Mouse (Mus musculus) limb, embryonic 11.5 days (tissue): Measurements from ENCODE around the gene Hoxa13. TPM values are rescaled to one million over a fixed set of nuclear protein-coding genes. Genes with fewer than 3 reads are reported as not detected.
A peak's percentile ranks its signal among the peaks of the same experiment; 100 is the strongest.

ENCODE experiments used
- ATAC-seq: fragments of 200-750 bp; cut with Nextera tagmentation; 2 replicates; pipeline ENCODE4 v1.8.0; 2017; ENCODE audit warnings: low read depth; ENCODE audit not compliant: insufficient number of reproducible peaks, low FRiP score, low TSS enrichment
- DNase-seq: peaks from one replicate; pipeline ENCODE4 v3.0.0-alpha.2; 2015; ENCODE audit warnings: low spot score
- H3K27ac ChIP-seq: fragments of 300-500 bp; sonication (generic); replicated peaks from 2 replicates; pipeline ENCODE4 v1.5.1; 2014; ENCODE audit warnings: low read depth, mild to moderate bottlenecking, low read length
- H3K27me3 ChIP-seq: fragments of 300-500 bp; sonication (generic); 2 replicates; pipeline ENCODE4 v1.6.1; 2014; ENCODE audit warnings: mild to moderate bottlenecking, low read length, mixed read lengths; ENCODE audit not compliant: control insufficient read depth, insufficient read depth
- H3K36me3 ChIP-seq: fragments of 300-500 bp; sonication (generic); 2 replicates; pipeline ENCODE4 v1.6.1; 2014; ENCODE audit warnings: mild to moderate bottlenecking, low read length, moderate library complexity, mixed read lengths; ENCODE audit not compliant: control insufficient read depth, insufficient read depth
- H3K4me1 ChIP-seq: fragments of 300-500 bp; sonication (generic); 2 replicates; pipeline ENCODE4 v1.6.1; 2014; ENCODE audit warnings: low read length, mixed read lengths; ENCODE audit not compliant: control insufficient read depth, insufficient read depth
- H3K4me2 ChIP-seq: fragments of 300-500 bp; sonication (generic); 2 replicates; pipeline ENCODE4 v1.6.1; 2014; ENCODE audit warnings: low read depth, mild to moderate bottlenecking, moderate library complexity; ENCODE audit not compliant: severe bottlenecking
- H3K4me3 ChIP-seq: fragments of 300-500 bp; sonication (generic); 2 replicates; pipeline ENCODE4 v1.5.1; 2014; ENCODE audit warnings: low read depth, low read length
- H3K9ac ChIP-seq: fragments of 300-500 bp; sonication (generic); 2 replicates; pipeline ENCODE4 v1.6.1; 2014; ENCODE audit warnings: mild to moderate bottlenecking, low read length
- H3K9me3 ChIP-seq: fragments of 300-500 bp; sonication (generic); 2 replicates; pipeline ENCODE4 v1.6.1; 2016; ENCODE audit warnings: low read length; ENCODE audit not compliant: control insufficient read depth
- WGBS: fragments of 180-500 bp; shearing (Covaris S2); extraction: QIAGEN DNeasy Blood & Tissue Kit; methylation state at CpG from one replicate; pipeline ENCODE4 v1.1.7; 2014; 5-methylcytosine and 5-hydroxymethylcytosine counted together
- polyA plus RNA-seq: library from polyadenylated mRNA; unstranded; fragments of >200 nt; fragmentation: Nextera tagmentation; extraction: Ambion mirVana; gene quantifications from 2 replicates; pipeline ENCODE4 v1.2.1, GENCODE M21; 2014

The Hoxa13 gene
- polyA plus RNA-seq = 25.1 and 29.7 TPM in 2 replicates

DNA sequence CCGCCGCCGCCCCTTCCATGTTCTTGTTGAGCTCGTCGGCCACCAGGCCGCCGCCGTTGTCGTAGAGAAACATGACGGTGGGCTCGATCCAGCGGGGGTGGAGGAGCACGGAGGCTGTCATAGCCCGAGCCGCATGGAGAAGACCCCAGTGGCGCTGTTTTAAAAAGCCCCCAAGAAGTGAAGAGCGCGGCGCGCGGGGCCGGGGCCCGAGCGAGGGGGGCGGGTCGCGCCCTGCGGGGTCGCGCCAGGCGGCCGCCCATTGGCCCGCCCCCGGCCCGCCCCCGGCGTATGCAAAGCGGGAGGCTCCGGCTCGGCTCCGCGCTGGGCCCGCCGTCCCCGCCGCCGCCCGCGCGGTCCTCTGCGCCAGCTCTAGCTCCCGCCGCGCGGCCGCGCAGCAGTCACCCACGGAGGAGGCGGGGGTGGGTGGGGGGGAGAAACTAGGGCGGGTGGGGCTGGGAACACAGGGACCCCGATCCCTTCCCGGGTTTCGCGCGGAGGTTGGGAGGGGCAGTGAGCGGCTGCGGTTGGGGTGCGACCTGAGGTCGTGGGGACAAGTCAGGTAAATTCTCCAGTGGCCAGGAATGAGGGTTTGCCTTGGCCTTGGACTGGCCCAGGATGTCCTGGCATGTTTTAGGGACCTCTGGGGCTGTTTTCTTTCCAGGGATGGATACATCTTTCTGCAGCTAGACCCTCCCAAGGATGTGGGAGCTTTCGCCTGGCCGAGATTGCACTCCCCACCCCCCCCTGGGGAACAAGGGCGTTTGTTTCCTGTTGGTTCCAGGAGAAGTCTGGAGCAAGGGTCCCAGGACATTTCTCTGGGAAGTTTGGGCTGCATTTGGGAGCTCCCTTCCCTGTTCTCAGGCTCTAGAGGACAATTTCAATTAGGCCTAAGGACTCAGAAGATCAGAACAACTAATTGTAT, at the start of gene Hoxa13:
TSS of gene Hoxa13 (minus strand) at position 227 of the 922 bp plus-strand sequence.
- WGBS = under 1% methylated on average over 29 of the region's 72 CpGs
- ATAC-seq = peak; percentile 74
- peak; percentile 81 for DNase-seq
- peak within 1 kb of the TSS; percentile 62 for H3K4me2 ChIP-seq
- peak within 1 kb of the TSS; percentile 93 for H3K9ac ChIP-seq
- H3K4me3 ChIP-seq = peak within 1 kb of the TSS; percentile 69
- H3K4me1 ChIP-seq = 0 out of 2 replicates have a peak, but pooled peaks cover 9% of the 10 kb centered on the region
- no peaks in the 10 kb centered on the region for H3K36me3 ChIP-seq
- H3K9me3 ChIP-seq = no peaks in the 10 kb centered on the region
- peaks cover 45% of the 10 kb centered on the region for H3K27me3 ChIP-seq
- H3K27ac ChIP-seq = peak within 1 kb of the TSS; percentile 96

DNA sequence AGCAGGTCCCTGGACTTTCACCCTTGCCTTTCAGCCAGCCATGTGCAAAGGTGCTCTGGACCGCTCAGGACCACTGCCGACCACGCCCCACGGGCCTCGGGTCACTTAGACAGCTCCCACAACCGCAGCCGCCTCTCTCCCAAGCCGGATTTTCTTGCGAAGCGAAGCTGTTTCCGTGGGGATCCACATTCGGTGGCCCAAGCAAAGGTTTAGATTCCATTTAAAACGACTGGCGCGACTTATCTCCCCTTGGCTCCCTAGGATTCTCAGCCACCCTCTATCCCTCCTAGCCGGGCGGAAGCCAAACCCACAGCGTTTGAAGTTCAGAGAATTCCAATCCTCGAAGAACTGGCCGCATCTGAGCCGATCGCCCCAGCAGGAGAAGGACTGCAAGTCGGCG, 49.7 kb upstream of the Hoxa13 start:
- H3K9ac ChIP-seq = peak overlapping the region; percentile 49
- ATAC-seq (no peak), DNase-seq (peak; percentile 67)
- under 1% methylated on average over 24 of the region's 24 CpGs for WGBS
- peak overlapping the region; percentile 40 for H3K4me2 ChIP-seq
- H3K36me3 ChIP-seq = no peaks in the 10 kb centered on the region
- H3K4me3 ChIP-seq = peak overlapping the region; percentile 14; the same call in 1 of the 2 replicates
- peaks cover 27% of the 10 kb centered on the region for H3K4me1 ChIP-seq
- H3K27me3 ChIP-seq = peaks cover 84% of the 10 kb centered on the region
- no peaks in the 10 kb centered on the region for H3K9me3 ChIP-seq
- H3K27ac ChIP-seq = no peak overlapping the region

DNA sequence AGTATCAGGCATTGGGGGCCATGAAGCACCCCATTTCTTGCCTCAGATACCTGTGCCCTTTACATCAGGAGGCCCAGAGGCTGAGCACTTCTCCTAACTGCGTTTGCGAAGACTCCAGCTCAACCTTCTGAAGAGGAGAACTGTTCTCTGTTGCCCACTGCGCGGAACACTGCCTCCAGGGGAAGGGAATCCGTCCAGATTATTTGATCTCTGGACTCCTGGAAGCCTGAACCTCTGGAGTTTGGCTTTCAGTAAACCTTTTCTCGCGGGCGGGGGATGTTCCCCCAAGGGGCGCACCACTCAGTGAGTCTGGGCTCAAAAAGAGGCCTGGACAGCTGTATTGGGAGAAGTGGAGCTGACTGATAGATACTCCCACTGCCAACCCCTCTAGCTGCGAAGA, 49.1 kb upstream of the Hoxa13 start:
- H3K9ac ChIP-seq = peak overlapping the region; percentile 7; the same call in 1 of the 2 replicates
- H3K27ac ChIP-seq = no peak overlapping the region
- peak overlapping the region; percentile 14; the same call in 1 of the 2 replicates for H3K4me3 ChIP-seq
- H3K36me3 ChIP-seq = no peaks in the 10 kb centered on the region
- ATAC-seq = no peak
- H3K9me3 ChIP-seq = no peaks in the 10 kb centered on the region
- 38% methylated on average over 10 of the region's 10 CpGs for WGBS
- DNase-seq = peak; percentile 37
- peaks cover 78% of the 10 kb centered on the region for H3K27me3 ChIP-seq
- H3K4me2 ChIP-seq = peak overlapping the region; percentile 40; the same call in 1 of the 2 replicates
- H3K4me1 ChIP-seq = peaks cover 27% of the 10 kb centered on the region

DNA sequence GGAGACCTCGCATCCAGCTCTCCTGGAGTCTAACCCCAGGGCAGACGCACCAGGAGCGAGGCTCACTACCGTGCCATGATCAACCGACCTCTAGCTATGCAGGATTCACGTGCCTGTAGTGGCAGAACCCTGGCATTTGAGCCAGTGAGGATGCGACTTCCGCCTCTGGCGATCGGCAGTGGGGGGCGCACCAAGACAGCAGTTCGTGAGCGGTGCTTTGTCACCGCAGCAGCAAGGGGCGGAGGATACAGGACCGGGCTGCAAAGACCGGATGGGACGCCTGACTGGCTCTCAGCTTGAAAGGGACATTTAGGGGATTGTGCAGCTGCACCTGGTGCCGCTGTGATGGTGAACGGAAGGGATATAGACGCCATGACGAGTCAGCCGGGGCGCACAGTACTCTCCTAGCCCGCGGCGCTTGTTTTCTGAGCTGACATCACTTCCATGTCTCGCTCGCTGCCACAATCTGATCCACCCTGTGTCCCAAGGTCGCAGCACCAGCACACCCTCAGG, 45.3 kb upstream of the Hoxa13 start:
- peak; percentile 79 for DNase-seq
- Histone ChIP-seq H3K36me3 (no peaks in the 10 kb centered on the region), H3K9me3 (no peaks in the 10 kb centered on the region), H3K27ac (no peak overlapping the region), H3K27me3 (peaks cover 49% of the 10 kb centered on the region), H3K4me3 (peak overlapping the region; percentile 25), H3K4me1 (peaks cover 14% of the 10 kb centered on the region), H3K9ac (peak overlapping the region; percentile 2; the same call in 1 of the 2 replicates), H3K4me2 (peak overlapping the region; percentile 50)
- WGBS = under 1% methylated on average over 30 of the region's 30 CpGs
- peak; percentile 51; the same call in 1 of the 2 replicates for ATAC-seq

DNA sequence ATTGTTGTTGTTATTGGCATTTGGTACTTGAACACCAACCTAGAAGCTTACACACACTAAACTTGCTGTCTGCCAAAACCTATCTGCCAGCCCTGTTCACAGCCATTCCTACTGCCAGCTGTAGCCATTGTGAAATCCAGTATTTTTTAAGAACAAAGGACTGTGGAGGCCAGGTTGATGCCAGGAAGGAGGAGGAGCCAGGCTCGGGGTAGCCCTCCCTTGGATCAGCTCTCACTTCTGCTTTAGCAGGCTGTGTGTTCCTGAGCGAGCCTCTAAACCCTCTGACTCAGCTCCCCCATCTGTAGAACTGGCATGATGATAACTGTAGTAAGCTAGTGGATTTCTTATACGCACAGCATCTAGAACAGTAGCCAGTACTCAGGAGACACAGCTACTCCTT, 42.7 kb upstream of the Hoxa13 start:
- H3K4me3 ChIP-seq = no peak overlapping the region
- no peak overlapping the region for H3K27ac ChIP-seq
- peaks cover 26% of the 10 kb centered on the region for H3K27me3 ChIP-seq
- H3K9ac ChIP-seq = no peak overlapping the region
- H3K36me3 ChIP-seq = no peaks in the 10 kb centered on the region
- 69% methylated on average over 3 of the region's 3 CpGs for WGBS
- no peaks in the 10 kb centered on the region for H3K9me3 ChIP-seq
- H3K4me2 ChIP-seq = no peak overlapping the region
- DNase-seq (no peak), ATAC-seq (no peak)
- H3K4me1 ChIP-seq = peaks cover 11% of the 10 kb centered on the region

DNA sequence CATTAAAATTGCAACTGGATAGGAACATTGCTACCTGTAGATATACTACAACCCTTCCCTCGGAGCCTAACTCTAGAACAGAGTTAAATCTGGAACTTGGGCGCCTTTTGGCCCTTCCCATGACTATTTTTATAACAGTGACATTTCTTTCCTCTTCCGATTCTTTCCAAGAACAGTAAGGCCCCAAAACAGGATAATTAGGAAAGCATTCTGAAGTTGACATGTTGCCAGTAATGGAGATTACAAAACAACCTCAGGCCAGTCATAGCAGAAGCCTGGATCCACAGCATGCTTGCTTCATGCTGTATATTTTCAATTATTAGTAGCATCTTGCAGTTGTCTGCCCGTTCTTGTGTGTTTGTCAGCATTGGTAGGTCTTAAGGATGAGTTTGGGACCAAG, 40.1 kb upstream of the Hoxa13 start:
- no peak overlapping the region for H3K27ac ChIP-seq
- no peaks in the 10 kb centered on the region for H3K36me3 ChIP-seq
- H3K9ac ChIP-seq = no peak overlapping the region
- ATAC-seq = no peak
- WGBS = 87% methylated on average over 4 of the region's 4 CpGs
- H3K27me3 ChIP-seq = peaks cover 4% of the 10 kb centered on the region; the same call in 1 of the 2 replicates
- DNase-seq = no peak
- H3K4me1 ChIP-seq = peaks cover 3% of the 10 kb centered on the region; the same call in 1 of the 2 replicates
- no peaks in the 10 kb centered on the region for H3K9me3 ChIP-seq
- H3K4me3 ChIP-seq = no peak overlapping the region
- H3K4me2 ChIP-seq = no peak overlapping the region

DNA sequence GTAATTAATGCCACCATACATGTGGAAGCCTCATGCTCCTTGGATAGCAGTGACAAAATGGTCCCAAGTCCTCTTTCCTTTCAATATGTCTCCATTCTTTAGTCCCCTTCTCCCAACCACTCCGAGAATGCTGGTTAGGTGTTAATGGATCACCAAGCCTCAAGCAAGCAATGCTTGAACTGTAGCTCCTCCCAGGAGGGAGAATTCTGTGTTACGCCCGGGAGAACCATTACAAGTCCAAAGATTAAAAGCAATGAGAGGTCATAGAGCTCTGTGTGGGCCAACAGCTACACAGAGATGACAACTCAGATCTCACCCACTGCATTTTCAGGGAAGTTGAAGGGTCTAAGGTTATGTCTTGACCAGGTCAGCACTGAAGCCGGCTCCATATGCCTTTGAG, 37.8 kb upstream of the Hoxa13 start:
- 73% methylated on average over 4 of the region's 4 CpGs for WGBS
- DNase-seq (no peak), ATAC-seq (no peak)
- Histone ChIP-seq H3K9ac (no peak overlapping the region), H3K4me1 (no peaks in the 10 kb centered on the region), H3K4me3 (no peak overlapping the region), H3K27me3 (peaks cover 3% of the 10 kb centered on the region; the same call in 1 of the 2 replicates), H3K4me2 (no peak overlapping the region), H3K27ac (no peak overlapping the region), H3K9me3 (no peaks in the 10 kb centered on the region), H3K36me3 (no peaks in the 10 kb centered on the region)

DNA sequence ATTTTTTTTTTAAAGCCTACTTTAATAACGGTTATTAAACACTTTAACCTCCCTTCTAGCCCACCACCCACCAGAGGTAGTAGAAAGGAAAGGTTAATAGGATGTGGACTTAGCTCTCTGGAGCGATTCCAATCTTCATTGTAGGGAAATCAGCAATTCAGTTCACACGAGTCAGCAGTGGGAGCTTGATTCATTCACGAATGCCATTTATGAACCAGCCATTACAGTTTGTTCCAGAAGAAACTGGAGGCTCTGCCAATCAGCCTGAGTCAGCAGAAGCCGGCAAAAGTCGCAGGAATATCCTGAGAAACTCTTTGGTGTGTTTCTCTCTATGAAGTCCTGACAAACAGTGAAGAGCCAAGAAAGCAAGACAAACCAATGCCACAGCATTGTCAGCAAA, 33.9 kb upstream of the Hoxa13 start:
- Histone ChIP-seq H3K27me3 (peaks cover 18% of the 10 kb centered on the region), H3K4me3 (no peak overlapping the region), H3K9ac (no peak overlapping the region), H3K27ac (no peak overlapping the region), H3K4me1 (peaks cover 4% of the 10 kb centered on the region), H3K9me3 (no peaks in the 10 kb centered on the region), H3K4me2 (no peak overlapping the region), H3K36me3 (no peaks in the 10 kb centered on the region)
- no peak for ATAC-seq
- 85% methylated on average over 6 of the region's 6 CpGs for WGBS
- no peak for DNase-seq
